Mouse (Mus musculus) myocyte (in vitro differentiated cells): ENCODE data around the gene Lbh. TPM values are rescaled to one million over a fixed set of nuclear protein-coding genes. Genes with fewer than 3 reads are reported as not detected.

Experiments
- H3K27me3 ChIP-seq: one replicate; pipeline ENCODE4 v1.6.1; 2011; ENCODE audit not compliant: control insufficient read depth, insufficient read depth, insufficient read length
- H3K36me3 ChIP-seq: one replicate; pipeline ENCODE4 v1.6.1; 2011; ENCODE audit not compliant: control insufficient read depth, insufficient read depth
- H3K4me2 ChIP-seq: one replicate; pipeline ENCODE4 v1.6.1; 2011; ENCODE audit warnings: low read depth, control low read depth
- H3K4me3 ChIP-seq: one replicate; pipeline ENCODE4 v1.5.1; 2011; ENCODE audit warnings: mild to moderate bottlenecking, control low read depth, moderate library complexity
- H3K79me2 ChIP-seq: one replicate; pipeline ENCODE4 v1.6.1; 2011; ENCODE audit not compliant: control insufficient read depth, insufficient read depth
- H3ac ChIP-seq: one replicate; pipeline ENCODE4 v1.6.1; 2011; ENCODE audit not compliant: control insufficient read depth, insufficient read length
- CEBPB ChIP-seq: IDR thresholded peaks from 2 replicates; pipeline ENCODE4 v1.6.1; 2011; ENCODE audit warnings: mild to moderate bottlenecking, moderate library complexity; ENCODE audit not compliant: poor library complexity, insufficient read depth, severe bottlenecking
- E2F4 ChIP-seq: IDR thresholded peaks from one replicate; pipeline ENCODE4 v1.6.1; 2011; ENCODE audit warnings: mild to moderate bottlenecking, control low read depth, moderate library complexity; ENCODE audit not compliant: insufficient read depth
- MAX ChIP-seq: IDR thresholded peaks from one replicate; pipeline ENCODE4 v1.6.1; 2011; ENCODE audit warnings: low read depth, mild to moderate bottlenecking, control low read depth
- MYOD1 ChIP-seq, 3 experiments: IDR thresholded peaks; one replicate each; pipeline ENCODE4 v1.6.1; 2011; ENCODE audit warnings: control low read depth in 2 of 3, low read depth in 2 of 3, mild to moderate bottlenecking in 2 of 3, moderate library complexity in 1 of 3; ENCODE audit not compliant: insufficient read length in 2 of 3, control insufficient read depth in 1 of 3
- MYOG ChIP-seq, 3 experiments: IDR thresholded peaks; one replicate each; pipeline ENCODE4 v1.6.1; 2011; ENCODE audit warnings: control low read depth in 2 of 3, low read depth in 2 of 3, mild to moderate bottlenecking in 2 of 3; ENCODE audit not compliant: insufficient read length in 2 of 3, control insufficient read depth in 1 of 3, insufficient read depth in 1 of 3
- POLR2A ChIP-seq: IDR thresholded peaks from one replicate; pipeline ENCODE4 v1.6.1; 2011; ENCODE audit warnings: low read depth, mild to moderate bottlenecking, control low read depth, moderate library complexity; ENCODE audit not compliant: insufficient read length
- POLR2AphosphoS2 ChIP-seq: IDR thresholded peaks from one replicate; pipeline ENCODE4 v1.6.1; 2011; ENCODE audit warnings: low read depth, control low read depth; ENCODE audit not compliant: insufficient read length
- REST ChIP-seq: IDR thresholded peaks from one replicate; pipeline ENCODE4 v1.6.1; 2011; ENCODE audit warnings: mild to moderate bottlenecking, control low read depth, moderate library complexity; ENCODE audit not compliant: insufficient read depth, insufficient read length
- SRF ChIP-seq: IDR thresholded peaks from one replicate; pipeline ENCODE4 v1.6.1; 2011; ENCODE audit warnings: low read depth; ENCODE audit not compliant: control insufficient read depth, insufficient read length
- TCF12 ChIP-seq: IDR thresholded peaks from one replicate; pipeline ENCODE4 v1.6.1; 2011; ENCODE audit warnings: mild to moderate bottlenecking, control low read depth; ENCODE audit not compliant: poor library complexity, insufficient read depth, severe bottlenecking
- TCF3 ChIP-seq: IDR thresholded peaks from one replicate; pipeline ENCODE4 v1.6.1; 2011; ENCODE audit warnings: low read depth, control low read depth; ENCODE audit not compliant: insufficient read length
- USF1 ChIP-seq: IDR thresholded peaks from one replicate; pipeline ENCODE4 v1.6.1; 2011; ENCODE audit warnings: low read depth, mild to moderate bottlenecking, control low read depth, moderate library complexity
- polyA plus RNA-seq: library from polyadenylated mRNA; unstranded; fragments of >200 nt; fragmentation: generic; extraction: Trizol; gene quantifications from one replicate; pipeline ENCODE4 v1.2.1, GENCODE M21; 2012; ENCODE audit warnings: missing spikeins

The Lbh gene
- polyA plus RNA-seq, 1 experiment: 29.8 TPM

DNA sequence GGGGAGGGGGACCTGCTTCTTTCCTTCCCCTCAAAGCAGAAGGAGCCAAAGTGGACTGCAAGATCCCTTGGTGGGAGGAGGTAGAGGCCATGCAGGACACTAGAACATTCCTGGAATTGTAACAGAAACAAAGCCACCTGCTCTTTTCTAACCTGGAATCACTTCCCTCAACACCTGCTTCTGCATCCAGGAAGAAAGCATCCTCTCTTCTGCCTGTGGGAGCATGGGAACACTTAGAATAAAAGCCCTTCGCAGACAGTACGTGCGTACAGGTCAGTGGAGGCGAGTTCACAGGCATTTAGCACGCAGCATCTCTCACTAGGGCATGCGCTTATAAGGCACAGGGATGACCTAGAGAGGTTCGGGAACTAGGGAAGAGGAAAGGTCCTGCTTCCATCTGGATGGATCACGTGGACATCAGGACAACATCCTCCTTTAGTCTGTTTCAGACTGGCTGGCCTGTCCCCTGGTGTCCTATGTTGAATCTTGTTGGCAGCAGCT is 27.7 kb upstream of the Lbh start:
- H3K4me2 ChIP-seq: no peak overlapping the region
- TF ChIP-seq TCF12 (no peak), SRF (no peak), USF1 (no peak), MAX (no peak), MYOG (IDR thresholded peaks at IDR 0.05; ENCODE audit: control insufficient read depth in 1 of 3, insufficient read depth in 1 of 3, insufficient read length in 2 of 3, low read depth in 2 of 3) (no peak), TCF3 (no peak), POLR2AphosphoS2 (no peak), MYOD1 (IDR thresholded peaks at IDR 0.05; ENCODE audit: control insufficient read depth in 1 of 3, insufficient read length in 2 of 3, low read depth in 2 of 3) (no peak), POLR2A (no peak), E2F4 (no peak), CEBPB (no peak), REST (no peak)
- H3ac ChIP-seq: no peak overlapping the region
- H3K4me3 ChIP-seq: no peak overlapping the region
- no peaks in the 10 kb centered on the region for H3K79me2 ChIP-seq
- no peaks in the 10 kb centered on the region for H3K27me3 ChIP-seq
- no peaks in the 10 kb centered on the region for H3K36me3 ChIP-seq

DNA sequence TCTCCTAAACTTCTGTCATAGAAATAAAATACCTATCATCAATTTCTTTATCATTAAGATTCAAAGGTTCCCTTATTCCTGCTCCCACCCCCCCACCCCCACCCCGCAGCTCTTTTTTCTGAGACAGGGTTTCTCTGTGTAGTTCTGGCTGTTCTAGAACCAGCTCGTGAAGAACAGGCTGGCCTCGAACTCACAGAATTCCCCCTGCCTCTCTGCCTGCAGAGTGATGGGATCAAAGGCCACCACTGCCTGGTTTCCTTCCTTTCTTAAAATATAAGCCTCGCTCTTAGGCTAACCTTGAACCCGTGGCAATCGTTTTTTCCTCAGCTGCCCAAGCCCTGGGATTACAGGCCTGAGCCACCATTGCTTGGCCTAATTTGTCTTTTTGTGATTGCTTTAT is 26.5 kb upstream of the Lbh start:
- Histone ChIP-seq H3K27me3 (no peaks in the 10 kb centered on the region), H3ac (no peak overlapping the region), H3K4me2 (no peak overlapping the region), H3K4me3 (no peak overlapping the region), H3K79me2 (no peaks in the 10 kb centered on the region), H3K36me3 (no peaks in the 10 kb centered on the region)
- TF ChIP-seq POLR2AphosphoS2: no peak
- TF ChIP-seq TCF3: no peak
- TF ChIP-seq MYOG (IDR thresholded peaks at IDR 0.05; ENCODE audit: control insufficient read depth in 1 of 3, insufficient read depth in 1 of 3, insufficient read length in 2 of 3, low read depth in 2 of 3): no peak
- no peak for TF ChIP-seq USF1
- no peak for TF ChIP-seq REST
- TF ChIP-seq POLR2A: no peak
- no peak for TF ChIP-seq CEBPB
- TF ChIP-seq SRF: no peak
- TF ChIP-seq E2F4: no peak
- no peak for TF ChIP-seq MAX
- no peak for TF ChIP-seq MYOD1 (IDR thresholded peaks at IDR 0.05; ENCODE audit: control insufficient read depth in 1 of 3, insufficient read length in 2 of 3, low read depth in 2 of 3)
- TF ChIP-seq TCF12: no peak

GRCm38 (mm10) chr17:72895506-72895905 is 22.6 kb upstream of the Lbh start:
- TF ChIP-seq MAX (no peak), MYOD1 (IDR thresholded peaks at IDR 0.05; ENCODE audit: control insufficient read depth in 1 of 3, insufficient read length in 2 of 3, low read depth in 2 of 3) (no peak), POLR2AphosphoS2 (no peak), SRF (no peak), E2F4 (no peak), TCF12 (no peak), TCF3 (no peak)
- H3K4me3 ChIP-seq: no peak overlapping the region
- H3K27me3 ChIP-seq: no peaks in the 10 kb centered on the region
- no peaks in the 10 kb centered on the region for H3K36me3 ChIP-seq
- no peak overlapping the region for H3ac ChIP-seq
- H3K4me2 ChIP-seq: no peak overlapping the region
- no peaks in the 10 kb centered on the region for H3K79me2 ChIP-seq

GRCm38 (mm10) chr17:72897076-72897475 is 21.0 kb upstream of the Lbh start:
- TF ChIP-seq REST (no peak), E2F4 (no peak), TCF3 (no peak), POLR2A (no peak), POLR2AphosphoS2 (no peak), CEBPB (no peak), MAX (no peak), MYOG (IDR thresholded peaks at IDR 0.05; ENCODE audit: control insufficient read depth in 1 of 3, insufficient read depth in 1 of 3, insufficient read length in 2 of 3, low read depth in 2 of 3) (no peak), USF1 (no peak), SRF (no peak), MYOD1 (IDR thresholded peaks at IDR 0.05; ENCODE audit: control insufficient read depth in 1 of 3, insufficient read length in 2 of 3, low read depth in 2 of 3) (no peak), TCF12 (no peak)
- Histone ChIP-seq H3K4me2 (no peak overlapping the region), H3ac (no peak overlapping the region), H3K36me3 (no peaks in the 10 kb centered on the region), H3K27me3 (no peaks in the 10 kb centered on the region), H3K4me3 (no peak overlapping the region), H3K79me2 (no peaks in the 10 kb centered on the region)

- H3K4me2 ChIP-seq: no peak overlapping the region
- no peaks in the 10 kb centered on the region for H3K79me2 ChIP-seq
- H3K36me3 ChIP-seq: no peaks in the 10 kb centered on the region
- no peak overlapping the region for H3K4me3 ChIP-seq
- no peaks in the 10 kb centered on the region for H3K27me3 ChIP-seq
- no peak overlapping the region for H3ac ChIP-seq
- TF ChIP-seq SRF (no peak), CEBPB (no peak), TCF3 (no peak), TCF12 (no peak), POLR2AphosphoS2 (no peak), MAX (no peak), REST (no peak), USF1 (no peak), MYOG (IDR thresholded peaks at IDR 0.05; ENCODE audit: control insufficient read depth in 1 of 3, insufficient read depth in 1 of 3, insufficient read length in 2 of 3, low read depth in 2 of 3) (no peak), POLR2A (no peak), E2F4 (no peak), MYOD1 (IDR thresholded peaks at IDR 0.05; ENCODE audit: control insufficient read depth in 1 of 3, insufficient read length in 2 of 3, low read depth in 2 of 3) (no peak)
These were observed 20.1 kb upstream of the Lbh start for GRCm38 (mm10) chr17:72897961-72898360.
